Mouse (Mus musculus) embryonic facial prominence, embryonic 11.5 days (tissue): ENCODE measurements around the gene Prg2. TPM values are rescaled to one million over a fixed set of nuclear protein-coding genes. Genes with fewer than 3 reads are reported as not detected.

Source experiments
- ATAC-seq: fragments of 200-750 bp; cut with Nextera tagmentation; replicated peaks from 2 replicates; pipeline ENCODE4 v1.8.0; 2017; ENCODE audit warnings: low read depth; ENCODE audit not compliant: insufficient number of reproducible peaks, low FRiP score, low TSS enrichment
- DNase-seq: peaks from one replicate; pipeline ENCODE4 v3.0.0-alpha.2; 2015; ENCODE audit warnings: low spot score
- H3K27ac ChIP-seq: fragments of 300-500 bp; sonication (generic); replicated peaks from 2 replicates; pipeline ENCODE4 v1.5.1; 2014; ENCODE audit warnings: mild to moderate bottlenecking, low read depth, low read length, control low read depth
- H3K27me3 ChIP-seq: fragments of 300-500 bp; sonication (generic); 2 replicates; pipeline ENCODE4 v1.6.1; 2014; ENCODE audit warnings: mild to moderate bottlenecking, low read length, moderate library complexity, mixed read lengths; ENCODE audit not compliant: control insufficient read depth, insufficient read depth
- H3K36me3 ChIP-seq: fragments of 300-500 bp; sonication (generic); replicated peaks from 2 replicates; pipeline ENCODE4 v1.6.1; 2014; ENCODE audit warnings: low read depth, mild to moderate bottlenecking, low read length, moderate library complexity, mixed read lengths; ENCODE audit not compliant: control insufficient read depth, insufficient read depth
- H3K4me1 ChIP-seq: fragments of 300-500 bp; sonication (generic); 2 replicates; pipeline ENCODE4 v1.6.1; 2014; ENCODE audit warnings: low read length, mixed read lengths; ENCODE audit not compliant: control insufficient read depth, insufficient read depth
- H3K4me2 ChIP-seq: fragments of 300-500 bp; sonication (generic); 2 replicates; pipeline ENCODE4 v1.6.1; 2014; ENCODE audit warnings: low read depth, mild to moderate bottlenecking, control low read depth, low read length, moderate library complexity
- H3K4me3 ChIP-seq: fragments of 300-500 bp; sonication (generic); 2 replicates; pipeline ENCODE4 v1.5.1; 2014; ENCODE audit warnings: low read depth, low read length, control low read depth
- H3K9ac ChIP-seq: fragments of 300-500 bp; sonication (generic); replicated peaks from 2 replicates; pipeline ENCODE4 v1.6.1; 2014; ENCODE audit warnings: mild to moderate bottlenecking, control low read depth, low read length
- H3K9me3 ChIP-seq: fragments of 300-500 bp; sonication (generic); replicated peaks from 2 replicates; pipeline ENCODE4 v1.6.1; 2016; ENCODE audit warnings: mild to moderate bottlenecking, low read length, inconsistent platforms, mixed read lengths; ENCODE audit not compliant: control insufficient read depth
- WGBS: fragments of 180-500 bp; shearing (Covaris S2); extraction: QIAGEN DNeasy Blood & Tissue Kit; methylation state at CpG from one replicate; pipeline ENCODE4 v1.1.7; 2014; 5-methylcytosine and 5-hydroxymethylcytosine counted together
- polyA plus RNA-seq: library from polyadenylated mRNA; unstranded; fragments of >200 nt; fragmentation: Nextera tagmentation; extraction: Ambion mirVana; gene quantifications from 2 replicates; pipeline ENCODE4 v1.2.1, GENCODE M21; 2014

The Prg2 gene
- polyA plus RNA-seq, 1 experiment from 2014 or later: 0.60 TPM

- H3K36me3 ChIP-seq: no peaks in the 10 kb centered on the region
- WGBS: 91% methylated on average over 3 of the region's 3 CpGs
- no peaks in the 10 kb centered on the region for H3K27me3 ChIP-seq
- no peaks in the 10 kb centered on the region for H3K9me3 ChIP-seq
- H3K4me2 ChIP-seq: no peak overlapping the region
- no peak overlapping the region for H3K9ac ChIP-seq
- ATAC-seq: no peak
- H3K4me3 ChIP-seq: no peak overlapping the region
- DNase-seq: no peak
- no peak overlapping the region for H3K27ac ChIP-seq
- H3K4me1 ChIP-seq: no peaks in the 10 kb centered on the region
These were observed 41.0 kb upstream of the Prg2 start for GRCm38 (mm10) chr2:84939306-84939705.

GRCm38 (mm10) chr2:84939711-84940110 lies 40.5 kb upstream of the Prg2 start:
- no peak for DNase-seq
- 97% methylated on average over 6 of the region's 6 CpGs for WGBS

GRCm38 (mm10) chr2:84941332-84941731 lies 38.9 kb upstream of the Prg2 start:
- H3K9me3 ChIP-seq: no peaks in the 10 kb centered on the region
- no peak overlapping the region for H3K9ac ChIP-seq
- H3K4me2 ChIP-seq: no peak overlapping the region
- no peaks in the 10 kb centered on the region for H3K4me1 ChIP-seq
- no peak overlapping the region for H3K27ac ChIP-seq
- H3K4me3 ChIP-seq: no peak overlapping the region
- no peaks in the 10 kb centered on the region for H3K36me3 ChIP-seq
- no peak for ATAC-seq
- DNase-seq: no peak
- H3K27me3 ChIP-seq: no peaks in the 10 kb centered on the region
- whole genome bisulfite sequencing: 73% methylated on average over 2 of the region's 2 CpGs

More at GRCm38 (mm10) chr2:84939711-84940110, 40.5 kb upstream of the Prg2 start:
- H3K27ac ChIP-seq: no peak overlapping the region
- no peaks in the 10 kb centered on the region for H3K27me3 ChIP-seq
- no peak overlapping the region for H3K4me2 ChIP-seq
- no peak overlapping the region for H3K9ac ChIP-seq
- no peak overlapping the region for H3K4me3 ChIP-seq
- H3K4me1 ChIP-seq: no peaks in the 10 kb centered on the region
- no peak for ATAC-seq
- no peaks in the 10 kb centered on the region for H3K9me3 ChIP-seq
- no peaks in the 10 kb centered on the region for H3K36me3 ChIP-seq

- Histone ChIP-seq H3K4me3 (no peak overlapping the region), H3K27me3 (no peaks in the 10 kb centered on the region), H3K4me2 (no peak overlapping the region), H3K27ac (no peak overlapping the region), H3K9me3 (no peaks in the 10 kb centered on the region), H3K4me1 (no peaks in the 10 kb centered on the region), H3K36me3 (no peaks in the 10 kb centered on the region), H3K9ac (no peak overlapping the region)
- 93% methylated on average over 4 of the region's 4 CpGs for WGBS
- DNase-seq: no peak
- ATAC-seq: no peak
These were observed 38.5 kb upstream of the Prg2 start for GRCm38 (mm10) chr2:84941795-84942194.

- Histone ChIP-seq H3K27ac (no peak overlapping the region), H3K9ac (no peak overlapping the region), H3K4me3 (no peak overlapping the region), H3K9me3 (no peaks in the 10 kb centered on the region), H3K36me3 (no peaks in the 10 kb centered on the region; the same call in 1 of the 2 replicates), H3K27me3 (no peaks in the 10 kb centered on the region), H3K4me1 (no peaks in the 10 kb centered on the region), H3K4me2 (no peak overlapping the region)
- no peak for ATAC-seq
- 94% methylated on average over 3 of the region's 3 CpGs for WGBS
- no peak for DNase-seq
These were observed 33.0 kb upstream of the Prg2 start for GRCm38 (mm10) chr2:84947154-84947771.

- no peak overlapping the region for H3K4me3 ChIP-seq
- no peak overlapping the region for H3K4me2 ChIP-seq
- DNase-seq (no peak), ATAC-seq (no peak)
- no peaks in the 10 kb centered on the region for H3K9me3 ChIP-seq
- WGBS: 89% methylated on average over 7 of the region's 7 CpGs
- H3K27ac ChIP-seq: no peak overlapping the region
- no peaks in the 10 kb centered on the region for H3K27me3 ChIP-seq
- H3K9ac ChIP-seq: no peak overlapping the region
- H3K4me1 ChIP-seq: no peaks in the 10 kb centered on the region
- H3K36me3 ChIP-seq: no peaks in the 10 kb centered on the region; the same call in 1 of the 2 replicates
These were observed 32.0 kb upstream of the Prg2 start for GRCm38 (mm10) chr2:84948252-84948651.

GRCm38 (mm10) chr2:84948721-84949120 lies 31.5 kb upstream of the Prg2 start:
- Histone ChIP-seq H3K4me2 (no peak overlapping the region), H3K9ac (no peak overlapping the region), H3K27me3 (no peaks in the 10 kb centered on the region), H3K4me1 (no peaks in the 10 kb centered on the region), H3K4me3 (no peak overlapping the region), H3K36me3 (no peaks in the 10 kb centered on the region; the same call in 1 of the 2 replicates), H3K9me3 (no peaks in the 10 kb centered on the region), H3K27ac (no peak overlapping the region)
- ATAC-seq (no peak), DNase-seq (no peak)
- 92% methylated on average over 2 of the region's 2 CpGs for WGBS

GRCm38 (mm10) chr2:84951027-84951426 lies 29.2 kb upstream of the Prg2 start:
- ATAC-seq: no peak
- H3K36me3 ChIP-seq: no peaks in the 10 kb centered on the region; the same call in 1 of the 2 replicates
- H3K4me2 ChIP-seq: no peak overlapping the region
- H3K27ac ChIP-seq: no peak overlapping the region
- no peak overlapping the region for H3K9ac ChIP-seq
- no peaks in the 10 kb centered on the region for H3K4me1 ChIP-seq
- 94% methylated on average over 8 of the region's 8 CpGs for WGBS
- no peaks in the 10 kb centered on the region for H3K9me3 ChIP-seq
- H3K27me3 ChIP-seq: no peaks in the 10 kb centered on the region
- no peak for DNase-seq
- no peak overlapping the region for H3K4me3 ChIP-seq
